Mouse (Mus musculus): Measurements from ENCODE around the gene Gm3409. TPM values are rescaled to one million over a fixed set of nuclear protein-coding genes. Genes with fewer than 3 reads are reported as not detected.
"Not testable (repeated sequence)": the region's sequence is repeated elsewhere in the genome, so short reads cannot be mapped to it uniquely, and the experiment has no call there.

The Gm3409 gene
- not detected in 2 replicates for polyA plus RNA-seq (2015; fragmentation: Nextera tagmentation; extraction: Ambion mirVana)

DNA sequence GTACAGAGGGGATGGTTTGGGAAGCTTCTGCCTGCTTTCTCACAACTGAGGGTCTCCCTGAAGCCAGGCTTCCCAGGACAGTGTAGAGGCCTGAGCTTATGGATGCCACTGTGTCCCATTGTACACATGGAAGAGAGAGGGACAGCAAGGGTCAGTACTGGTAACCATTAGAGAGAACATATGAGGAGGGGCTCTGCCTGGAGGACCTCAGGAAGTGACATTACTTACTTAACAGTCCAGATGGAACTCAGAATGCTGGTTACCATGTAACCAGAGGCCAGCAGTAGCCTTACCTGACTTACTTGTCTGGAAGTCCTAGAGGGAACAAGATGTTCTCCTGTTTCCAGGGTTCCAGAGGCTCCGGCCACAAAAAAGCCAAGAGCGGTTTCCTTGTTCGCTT lies at the start of gene Gm3409:
Gm3409 (plus strand) TSS at position 301 of the 400 bp plus-strand sequence.
- not testable (repeated sequence) for H3K9me3 ChIP-seq; H3K27ac ChIP-seq; H3K4me1 ChIP-seq (replicated peaks); H3K36me3 ChIP-seq; H3K4me3 ChIP-seq; H3K4me2 ChIP-seq; H3K9ac ChIP-seq; H3K27me3 ChIP-seq; ATAC-seq (ENCODE audit: low FRiP score)
- 94% methylated on average over 3 of the region's 3 CpGs for WGBS

DNA sequence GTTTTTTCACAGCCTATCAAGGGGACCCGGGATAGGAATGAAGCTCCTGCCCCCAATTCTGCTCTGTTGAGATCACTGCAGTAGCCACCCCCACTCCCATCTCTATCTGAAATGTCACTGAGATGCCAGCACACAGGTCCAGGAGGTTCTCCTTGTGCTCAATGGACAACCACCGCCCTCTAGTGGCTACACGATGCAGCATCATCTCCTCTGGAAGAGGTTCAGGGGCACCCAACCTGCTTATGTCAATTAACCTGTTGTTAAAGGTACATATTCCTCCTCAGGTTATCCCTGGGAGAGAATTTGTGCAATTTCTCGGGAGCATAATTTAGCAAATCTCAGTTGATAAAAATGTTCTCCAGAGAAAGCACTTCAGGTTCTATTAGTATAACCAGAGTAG lies 48.5 kb upstream of the Gm3409 start:
- H3K4me3 ChIP-seq; H3K27ac ChIP-seq; H3K9ac ChIP-seq; H3K36me3 ChIP-seq; H3K4me1 ChIP-seq (replicated peaks); ATAC-seq (ENCODE audit: low FRiP score); H3K27me3 ChIP-seq; H3K4me2 ChIP-seq; H3K9me3 ChIP-seq: not testable (repeated sequence)
- 16% methylated on average over 3 of the region's 4 CpGs for WGBS

DNA sequence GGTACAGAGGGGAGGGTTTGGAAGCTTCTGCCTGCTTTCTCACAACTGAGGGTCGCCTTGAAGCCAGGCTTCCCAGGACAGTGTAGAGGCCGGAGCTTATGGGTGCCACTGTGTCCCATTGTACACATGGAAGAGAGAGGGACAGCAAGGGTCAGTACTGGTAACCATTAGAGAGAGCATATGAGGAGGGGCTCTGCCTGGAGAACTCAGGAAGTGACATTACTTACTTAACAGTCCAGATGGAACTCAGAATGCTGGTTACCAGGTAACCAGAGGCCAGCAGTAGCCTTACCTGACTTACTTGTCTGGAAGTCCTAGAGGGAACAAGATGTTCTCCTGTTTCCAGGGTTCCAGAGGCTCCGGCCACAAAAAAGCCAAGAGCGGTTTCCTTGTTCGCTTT lies 46.4 kb upstream of the Gm3409 start, which contains the start of gene Gm6370:
Gm6370 (plus strand) TSS at position 301 of the 400 bp plus-strand sequence.
- not testable (repeated sequence) for H3K27ac ChIP-seq; H3K4me1 ChIP-seq (replicated peaks); H3K9me3 ChIP-seq; H3K36me3 ChIP-seq; H3K4me2 ChIP-seq; H3K9ac ChIP-seq; H3K27me3 ChIP-seq; ATAC-seq (ENCODE audit: low FRiP score); H3K4me3 ChIP-seq
- WGBS, result no CpG with 5 or more reads among the region's 5 CpGs

DNA sequence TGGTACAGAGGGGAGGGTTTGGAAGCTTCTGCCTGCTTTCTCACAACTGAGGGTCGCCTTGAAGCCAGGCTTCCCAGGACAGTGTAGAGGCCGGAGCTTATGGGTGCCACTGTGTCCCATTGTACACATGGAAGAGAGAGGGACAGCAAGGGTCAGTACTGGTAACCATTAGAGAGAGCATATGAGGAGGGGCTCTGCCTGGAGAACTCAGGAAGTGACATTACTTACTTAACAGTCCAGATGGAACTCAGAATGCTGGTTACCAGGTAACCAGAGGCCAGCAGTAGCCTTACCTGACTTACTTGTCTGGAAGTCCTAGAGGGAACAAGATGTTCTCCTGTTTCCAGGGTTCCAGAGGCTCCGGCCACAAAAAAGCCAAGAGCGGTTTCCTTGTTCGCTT lies 35.3 kb upstream of the Gm3409 start, which contains the start of gene 4930449I24Rik:
4930449I24Rik (plus strand) TSS at position 301 of the 400 bp plus-strand sequence.
- H3K4me1 ChIP-seq (replicated peaks); H3K4me3 ChIP-seq; H3K9ac ChIP-seq; H3K27me3 ChIP-seq; ATAC-seq (ENCODE audit: low FRiP score); H3K27ac ChIP-seq; H3K36me3 ChIP-seq; H3K4me2 ChIP-seq; H3K9me3 ChIP-seq: not testable (repeated sequence)
- no CpG with 5 or more reads among the region's 5 CpGs for WGBS

DNA sequence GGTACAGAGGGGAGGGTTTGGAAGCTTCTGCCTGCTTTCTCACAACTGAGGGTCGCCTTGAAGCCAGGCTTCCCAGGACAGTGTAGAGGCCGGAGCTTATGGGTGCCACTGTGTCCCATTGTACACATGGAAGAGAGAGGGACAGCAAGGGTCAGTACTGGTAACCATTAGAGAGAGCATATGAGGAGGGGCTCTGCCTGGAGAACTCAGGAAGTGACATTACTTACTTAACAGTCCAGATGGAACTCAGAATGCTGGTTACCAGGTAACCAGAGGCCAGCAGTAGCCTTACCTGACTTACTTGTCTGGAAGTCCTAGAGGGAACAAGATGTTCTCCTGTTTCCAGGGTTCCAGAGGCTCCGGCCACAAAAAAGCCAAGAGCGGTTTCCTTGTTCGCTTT lies 23.6 kb upstream of the Gm3409 start, which contains the start of gene Gm3402:
Gm3402 (plus strand) TSS at position 301 of the 400 bp plus-strand sequence.
- H3K9me3 ChIP-seq; H3K9ac ChIP-seq; H3K36me3 ChIP-seq; H3K27ac ChIP-seq; H3K27me3 ChIP-seq; H3K4me1 ChIP-seq (replicated peaks); H3K4me3 ChIP-seq; H3K4me2 ChIP-seq; ATAC-seq (ENCODE audit: low FRiP score): not testable (repeated sequence)
- WGBS, result 93% methylated on average over 2 of the region's 5 CpGs

DNA sequence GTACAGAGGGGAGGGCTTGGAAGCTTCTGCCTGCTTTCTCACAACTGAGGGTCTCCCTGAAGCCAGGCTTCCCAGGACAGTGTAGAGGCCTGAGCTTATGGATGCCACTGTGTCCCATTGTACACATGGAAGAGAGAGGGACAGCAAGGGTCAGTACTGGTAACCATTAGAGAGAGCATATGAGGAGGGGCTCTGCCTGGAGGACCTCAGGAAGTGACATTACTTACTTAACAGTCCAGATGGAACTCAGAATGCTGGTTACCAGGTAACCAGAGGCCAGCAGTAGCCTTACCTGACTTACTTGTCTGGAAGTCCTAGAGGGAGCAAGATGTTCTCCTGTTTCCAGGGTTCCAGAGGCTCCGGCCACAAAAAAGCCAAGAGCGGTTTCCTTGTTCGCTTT lies 11.9 kb upstream of the Gm3409 start, which contains the start of gene Gm3404:
Gm3404 (plus strand) TSS at position 301 of the 400 bp plus-strand sequence.
- not testable (repeated sequence) for H3K9me3 ChIP-seq; H3K4me3 ChIP-seq; H3K27me3 ChIP-seq; H3K27ac ChIP-seq; H3K4me1 ChIP-seq (replicated peaks); H3K9ac ChIP-seq; ATAC-seq (ENCODE audit: low FRiP score); H3K36me3 ChIP-seq; H3K4me2 ChIP-seq
- 97% methylated on average over 3 of the region's 3 CpGs for WGBS

DNA sequence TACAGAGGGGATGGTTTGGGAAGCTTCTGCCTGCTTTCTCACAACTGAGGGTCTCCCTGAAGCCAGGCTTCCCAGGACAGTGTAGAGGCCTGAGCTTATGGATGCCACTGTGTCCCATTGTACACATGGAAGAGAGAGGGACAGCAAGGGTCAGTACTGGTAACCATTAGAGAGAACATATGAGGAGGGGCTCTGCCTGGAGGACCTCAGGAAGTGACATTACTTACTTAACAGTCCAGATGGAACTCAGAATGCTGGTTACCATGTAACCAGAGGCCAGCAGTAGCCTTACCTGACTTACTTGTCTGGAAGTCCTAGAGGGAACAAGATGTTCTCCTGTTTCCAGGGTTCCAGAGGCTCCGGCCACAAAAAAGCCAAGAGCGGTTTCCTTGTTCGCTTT lies 18.4 kb downstream of the Gm3409 start, which contains the start of gene Gm3415:
Gm3415 (plus strand) TSS at position 301 of the 400 bp plus-strand sequence.
- ATAC-seq (ENCODE audit: low FRiP score), result not testable (repeated sequence)
- no CpG with 5 or more reads among the region's 3 CpGs for WGBS

DNA sequence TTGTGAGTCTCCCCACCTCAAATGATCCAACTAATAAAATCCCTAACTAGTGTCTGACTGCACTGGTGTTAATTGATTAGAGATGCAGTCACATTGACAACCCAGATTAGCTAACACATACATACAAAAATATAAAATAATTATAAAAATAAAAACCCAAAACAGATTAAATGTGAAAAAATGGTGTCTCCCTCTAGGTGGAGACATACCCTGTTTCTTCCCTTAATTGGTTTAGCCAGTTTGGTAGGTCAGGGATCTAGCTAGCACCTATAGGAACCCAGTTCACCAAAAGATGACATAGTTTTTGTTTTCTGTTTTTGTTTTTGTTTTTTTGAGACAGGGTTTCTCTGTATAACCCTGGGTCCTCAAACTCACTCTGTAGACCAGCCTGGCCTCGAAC lies 26.8 kb downstream of the Gm3409 start:
- WGBS, result 88% methylated on average over 1 of the region's 1 CpGs

More for the DNA sequence above, 18.4 kb downstream of the Gm3409 start, which contains the start of gene Gm3415:
- H3K9me3 ChIP-seq; H3K9ac ChIP-seq; H3K4me3 ChIP-seq; H3K36me3 ChIP-seq; H3K4me2 ChIP-seq; H3K4me1 ChIP-seq (replicated peaks); H3K27me3 ChIP-seq; H3K27ac ChIP-seq: not testable (repeated sequence)

DNA sequence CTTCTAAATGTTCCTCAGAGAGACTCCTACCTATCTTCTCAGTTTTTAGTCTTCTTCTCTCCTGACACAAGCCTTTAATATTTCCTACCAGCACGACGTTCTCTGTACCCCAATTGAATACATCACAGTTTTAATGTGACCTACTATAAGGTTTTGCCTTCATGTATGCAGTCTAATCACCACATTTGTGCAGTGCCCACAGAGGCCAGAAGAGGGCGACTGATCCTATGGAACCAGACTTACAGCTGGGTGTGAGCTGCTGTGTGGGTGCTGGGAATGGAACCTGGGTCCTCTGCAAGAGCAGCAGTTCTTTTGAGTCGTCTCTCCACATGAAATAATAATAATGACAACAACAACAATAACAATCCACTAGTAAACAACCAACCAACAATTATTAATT lies 29.6 kb downstream of the Gm3409 start:
- Histone ChIP-seq H3K9me3 (no peaks in the 10 kb centered on the region), H3K4me2 (no peak overlapping the region), H3K36me3 (no peaks in the 10 kb centered on the region), H3K27me3 (no peaks in the 10 kb centered on the region), H3K4me3 (no peak overlapping the region), H3K27ac (no peak overlapping the region), H3K9ac (no peak overlapping the region), H3K4me1 (replicated peaks) (no peaks in the 10 kb centered on the region)
- 59% methylated on average over 4 of the region's 4 CpGs for WGBS
- no peak for ATAC-seq (ENCODE audit: low FRiP score)

More for the DNA sequence above, 26.8 kb downstream of the Gm3409 start:
- Histone ChIP-seq H3K27me3 (no peaks in the 10 kb centered on the region), H3K36me3 (no peaks in the 10 kb centered on the region), H3K27ac (no peak overlapping the region), H3K9ac (no peak overlapping the region), H3K4me2 (no peak overlapping the region), H3K4me1 (replicated peaks) (no peaks in the 10 kb centered on the region), H3K4me3 (no peak overlapping the region), H3K9me3 (no peaks in the 10 kb centered on the region)
- no peak for ATAC-seq (ENCODE audit: low FRiP score)

DNA sequence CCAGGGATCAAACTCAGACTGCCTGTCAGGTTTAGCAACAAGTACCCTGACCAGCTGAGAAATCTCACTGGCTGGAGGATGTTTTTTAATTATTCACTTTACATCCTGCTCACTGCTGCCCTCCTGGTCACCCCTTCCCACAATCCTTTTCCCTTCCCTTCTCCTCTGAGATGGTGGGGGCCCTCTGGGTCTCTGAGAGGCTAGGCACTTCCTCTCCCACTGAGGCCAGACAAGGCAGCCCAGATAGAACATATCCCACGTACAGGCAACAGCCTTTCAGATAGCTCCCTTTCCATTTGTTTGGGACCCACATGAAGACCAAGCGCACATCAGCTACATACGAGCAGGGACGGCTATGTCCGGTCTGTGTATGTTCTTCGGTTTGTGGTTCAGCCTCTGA lies 32.7 kb downstream of the Gm3409 start:
- H3K4me2 ChIP-seq; H3K27me3 ChIP-seq; ATAC-seq (ENCODE audit: low FRiP score); H3K9ac ChIP-seq; H3K36me3 ChIP-seq; H3K4me3 ChIP-seq; H3K4me1 ChIP-seq (replicated peaks); H3K27ac ChIP-seq; H3K9me3 ChIP-seq: not testable (repeated sequence)
- WGBS, result 89% methylated on average over 6 of the region's 6 CpGs

DNA sequence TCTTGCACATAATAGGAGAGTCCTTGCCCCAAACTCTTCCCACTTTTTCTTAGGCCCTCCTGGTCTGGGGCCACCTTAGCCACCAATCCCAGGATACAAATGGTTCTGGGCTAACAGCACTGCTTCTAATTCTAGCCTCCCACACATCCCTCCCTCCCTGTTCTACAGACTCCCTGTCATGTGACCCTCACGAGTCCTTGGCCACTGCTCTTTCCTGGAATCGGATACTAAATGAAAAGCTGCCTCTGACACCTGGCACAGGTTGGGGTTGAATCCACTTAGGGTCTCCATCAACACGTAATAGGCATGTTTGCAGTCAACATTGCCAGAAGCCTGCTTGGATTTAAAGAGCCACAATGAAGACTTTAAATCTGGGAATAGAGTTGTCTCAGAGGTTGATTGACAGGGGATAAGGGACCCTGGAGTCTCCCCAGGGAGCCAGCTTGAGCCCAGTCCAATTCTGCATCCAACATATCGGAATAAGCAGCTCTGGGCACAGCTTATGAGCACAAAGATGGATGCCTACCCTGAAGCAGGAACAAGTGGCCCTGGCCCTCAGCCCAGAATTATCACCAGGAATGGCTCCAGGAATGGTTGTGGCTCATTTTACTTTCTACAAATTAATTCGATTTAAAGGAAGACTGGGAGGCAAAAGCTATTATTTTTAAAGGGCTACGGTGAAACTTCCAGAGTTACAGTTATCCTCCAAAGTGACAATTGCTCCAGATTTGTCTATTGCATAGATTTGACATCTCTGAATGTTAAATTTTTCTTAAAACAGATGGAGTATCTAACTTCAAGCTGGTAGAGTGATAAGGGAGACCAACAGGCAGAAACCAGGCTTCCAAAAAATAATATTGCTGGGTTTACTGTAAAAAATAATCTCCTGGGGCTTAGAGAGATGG lies 34.6 kb downstream of the Gm3409 start:
- not testable (repeated sequence) for H3K27ac ChIP-seq; H3K4me1 ChIP-seq (replicated peaks); H3K4me3 ChIP-seq; H3K4me2 ChIP-seq; H3K36me3 ChIP-seq; H3K9ac ChIP-seq; H3K9me3 ChIP-seq; H3K27me3 ChIP-seq
- 0 out of 2 replicates have a peak, but pooled peaks have one; percentile 57 for ATAC-seq (ENCODE audit: low FRiP score)
- 66% methylated on average over 6 of the region's 6 CpGs for WGBS

DNA sequence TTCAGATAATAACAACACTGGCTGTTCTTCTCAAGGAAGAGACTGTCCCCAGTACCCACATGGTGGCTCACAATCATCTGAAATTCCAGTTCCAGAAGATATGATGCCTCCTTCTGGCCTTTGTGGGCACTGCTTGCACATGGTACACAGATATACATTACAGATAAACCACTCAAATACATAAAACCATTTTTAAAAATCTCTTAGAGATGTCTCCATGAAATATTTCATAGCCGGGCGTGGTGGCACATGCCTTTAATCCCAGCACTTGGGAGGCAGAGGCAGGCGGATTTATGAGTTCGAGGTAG lies 35.2 kb downstream of the Gm3409 start:
- not testable (repeated sequence) for H3K27ac ChIP-seq; H3K9ac ChIP-seq; H3K4me2 ChIP-seq; H3K36me3 ChIP-seq; H3K4me3 ChIP-seq; H3K9me3 ChIP-seq; H3K4me1 ChIP-seq (replicated peaks); H3K27me3 ChIP-seq; ATAC-seq (ENCODE audit: low FRiP score)
- WGBS, result 94% methylated on average over 4 of the region's 4 CpGs

DNA sequence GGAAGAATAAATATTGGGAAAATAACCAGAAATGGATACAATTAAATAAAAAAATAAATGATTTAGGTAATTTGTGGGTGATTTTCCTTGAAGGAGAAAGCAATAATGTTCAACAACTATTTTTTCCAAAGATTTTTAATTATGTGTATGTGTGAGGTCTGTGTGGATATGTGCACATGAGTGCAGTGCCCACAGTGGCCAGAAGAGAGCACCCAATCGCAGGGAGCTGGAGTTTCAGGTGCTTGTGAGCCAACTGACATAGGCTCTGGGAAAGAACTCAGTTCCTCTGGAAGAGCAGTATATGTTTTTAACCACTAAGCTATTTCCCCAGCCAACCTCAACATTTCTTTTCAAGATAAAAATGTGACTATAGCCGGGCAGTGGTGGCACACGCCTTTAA lies 39.2 kb downstream of the Gm3409 start:
- Histone ChIP-seq H3K4me3 (no peak overlapping the region), H3K27me3 (peaks cover 6% of the 10 kb centered on the region; the same call in 1 of the 2 replicates), H3K9me3 (no peaks in the 10 kb centered on the region), H3K36me3 (no peaks in the 10 kb centered on the region), H3K4me2 (no peak overlapping the region), H3K27ac (no peak overlapping the region), H3K4me1 (replicated peaks) (no peaks in the 10 kb centered on the region), H3K9ac (no peak overlapping the region)
- WGBS, result 91% methylated on average over 3 of the region's 3 CpGs
- no peak for ATAC-seq (ENCODE audit: low FRiP score)

Measured in hindbrain, embryonic 13.5 days (tissue).